Mouse (Mus musculus) limb, embryonic 11.5 days (tissue): ENCODE data around the gene Mtf1. TPM values are rescaled to one million over a fixed set of nuclear protein-coding genes. Genes with fewer than 3 reads are reported as not detected.

Source experiments
- ATAC-seq: fragments of 200-750 bp; cut with Nextera tagmentation; 2 replicates; pipeline ENCODE4 v1.8.0; 2017; ENCODE audit warnings: low read depth; ENCODE audit not compliant: insufficient number of reproducible peaks, low FRiP score, low TSS enrichment
- DNase-seq: peaks from one replicate; pipeline ENCODE4 v3.0.0-alpha.2; 2015; ENCODE audit warnings: low spot score
- H3K27ac ChIP-seq: fragments of 300-500 bp; sonication (generic); replicated peaks from 2 replicates; pipeline ENCODE4 v1.5.1; 2014; ENCODE audit warnings: low read depth, mild to moderate bottlenecking, low read length
- H3K27me3 ChIP-seq: fragments of 300-500 bp; sonication (generic); 2 replicates; pipeline ENCODE4 v1.6.1; 2014; ENCODE audit warnings: mild to moderate bottlenecking, low read length, mixed read lengths; ENCODE audit not compliant: control insufficient read depth, insufficient read depth
- H3K36me3 ChIP-seq: fragments of 300-500 bp; sonication (generic); 2 replicates; pipeline ENCODE4 v1.6.1; 2014; ENCODE audit warnings: mild to moderate bottlenecking, low read length, moderate library complexity, mixed read lengths; ENCODE audit not compliant: control insufficient read depth, insufficient read depth
- H3K4me1 ChIP-seq: fragments of 300-500 bp; sonication (generic); 2 replicates; pipeline ENCODE4 v1.6.1; 2014; ENCODE audit warnings: low read length, mixed read lengths; ENCODE audit not compliant: control insufficient read depth, insufficient read depth
- H3K4me2 ChIP-seq: fragments of 300-500 bp; sonication (generic); 2 replicates; pipeline ENCODE4 v1.6.1; 2014; ENCODE audit warnings: low read depth, mild to moderate bottlenecking, moderate library complexity; ENCODE audit not compliant: severe bottlenecking
- H3K4me3 ChIP-seq: fragments of 300-500 bp; sonication (generic); 2 replicates; pipeline ENCODE4 v1.5.1; 2014; ENCODE audit warnings: low read depth, low read length
- H3K9ac ChIP-seq: fragments of 300-500 bp; sonication (generic); 2 replicates; pipeline ENCODE4 v1.6.1; 2014; ENCODE audit warnings: mild to moderate bottlenecking, low read length
- H3K9me3 ChIP-seq: fragments of 300-500 bp; sonication (generic); 2 replicates; pipeline ENCODE4 v1.6.1; 2016; ENCODE audit warnings: low read length; ENCODE audit not compliant: control insufficient read depth
- WGBS: fragments of 180-500 bp; shearing (Covaris S2); extraction: QIAGEN DNeasy Blood & Tissue Kit; methylation state at CpG from one replicate; pipeline ENCODE4 v1.1.7; 2014; 5-methylcytosine and 5-hydroxymethylcytosine counted together
- polyA plus RNA-seq: library from polyadenylated mRNA; unstranded; fragments of >200 nt; fragmentation: Nextera tagmentation; extraction: Ambion mirVana; gene quantifications from 2 replicates; pipeline ENCODE4 v1.2.1, GENCODE M21; 2014

Mtf1 gene
- polyA plus RNA-seq, 1 experiment from 2014 or later = 14.1 TPM

- H3K9ac ChIP-seq = no peak overlapping the region
- no peak overlapping the region for H3K27ac ChIP-seq
- H3K4me1 ChIP-seq = no peaks in the 10 kb centered on the region
- H3K4me2 ChIP-seq = no peak overlapping the region
- no peak for ATAC-seq
- H3K27me3 ChIP-seq = no peaks in the 10 kb centered on the region
- WGBS = 84% methylated on average over 9 of the region's 9 CpGs
- no peaks in the 10 kb centered on the region for H3K9me3 ChIP-seq
- no peak for DNase-seq
- H3K36me3 ChIP-seq = peaks cover 3% of the 10 kb centered on the region; the same call in 1 of the 2 replicates
- no peak overlapping the region for H3K4me3 ChIP-seq
Measured at GRCm38 (mm10) chr4:124809136-124809883, 7.4 kb downstream of the Mtf1 start.

GRCm38 (mm10) chr4:124810056-124810455, 8.2 kb downstream of the Mtf1 start:
- peaks cover 3% of the 10 kb centered on the region; the same call in 1 of the 2 replicates for H3K36me3 ChIP-seq

GRCm38 (mm10) chr4:124811347-124811975, 9.6 kb downstream of the Mtf1 start:
- Histone ChIP-seq H3K27ac (no peak overlapping the region), H3K4me1 (no peaks in the 10 kb centered on the region), H3K4me2 (no peak overlapping the region), H3K9me3 (no peaks in the 10 kb centered on the region), H3K36me3 (no peaks in the 10 kb centered on the region; the same call in 1 of the 2 replicates), H3K4me3 (no peak overlapping the region), H3K27me3 (no peaks in the 10 kb centered on the region), H3K9ac (no peak overlapping the region)
- DNase-seq (no peak), ATAC-seq (no peak)
- 80% methylated on average over 9 of the region's 9 CpGs for WGBS

More at GRCm38 (mm10) chr4:124810056-124810455, 8.2 kb downstream of the Mtf1 start:
- Histone ChIP-seq H3K27ac (no peak overlapping the region), H3K27me3 (no peaks in the 10 kb centered on the region), H3K4me2 (no peak overlapping the region), H3K9ac (no peak overlapping the region), H3K4me3 (no peak overlapping the region), H3K4me1 (no peaks in the 10 kb centered on the region), H3K9me3 (no peaks in the 10 kb centered on the region)
- ATAC-seq (no peak), DNase-seq (no peak)
- 89% methylated on average over 7 of the region's 7 CpGs for WGBS

- 94% methylated on average over 11 of the region's 11 CpGs for WGBS
- no peak for ATAC-seq
- H3K9ac ChIP-seq = no peak overlapping the region
- no peaks in the 10 kb centered on the region for H3K27me3 ChIP-seq
- H3K9me3 ChIP-seq = no peaks in the 10 kb centered on the region
- DNase-seq = no peak
- no peaks in the 10 kb centered on the region for H3K4me1 ChIP-seq
- no peak overlapping the region for H3K4me3 ChIP-seq
- no peak overlapping the region for H3K4me2 ChIP-seq
- H3K36me3 ChIP-seq = no peaks in the 10 kb centered on the region; the same call in 1 of the 2 replicates
- H3K27ac ChIP-seq = no peak overlapping the region
Measured at GRCm38 (mm10) chr4:124815901-124816300, 14.0 kb downstream of the Mtf1 start.

GRCm38 (mm10) chr4:124817803-124818202, 15.9 kb downstream of the Mtf1 start:
- peaks cover 2% of the 10 kb centered on the region; the same call in 1 of the 2 replicates for H3K36me3 ChIP-seq
- no peaks in the 10 kb centered on the region for H3K27me3 ChIP-seq
- H3K4me1 ChIP-seq = no peaks in the 10 kb centered on the region
- H3K27ac ChIP-seq = no peak overlapping the region
- H3K9ac ChIP-seq = no peak overlapping the region
- no peak for DNase-seq
- WGBS = 24% methylated on average over 6 of the region's 6 CpGs
- H3K9me3 ChIP-seq = no peaks in the 10 kb centered on the region
- no peak overlapping the region for H3K4me3 ChIP-seq
- no peak overlapping the region for H3K4me2 ChIP-seq
- ATAC-seq = no peak

GRCm38 (mm10) chr4:124818832-124819231, 16.9 kb downstream of the Mtf1 start:
- ATAC-seq = no peak
- Histone ChIP-seq H3K27me3 (no peaks in the 10 kb centered on the region), H3K4me3 (no peak overlapping the region), H3K9me3 (no peaks in the 10 kb centered on the region), H3K27ac (no peak overlapping the region), H3K4me2 (no peak overlapping the region), H3K4me1 (no peaks in the 10 kb centered on the region), H3K9ac (no peak overlapping the region), H3K36me3 (peaks cover 6% of the 10 kb centered on the region; the same call in 1 of the 2 replicates)
- no peak for DNase-seq
- 94% methylated on average over 4 of the region's 4 CpGs for WGBS

GRCm38 (mm10) chr4:124824967-124825366, 23.1 kb downstream of the Mtf1 start:
- H3K36me3 ChIP-seq = peaks cover 11% of the 10 kb centered on the region; the same call in 1 of the 2 replicates
- H3K4me1 ChIP-seq = no peaks in the 10 kb centered on the region
- DNase-seq (no peak), ATAC-seq (no peak)
- H3K9me3 ChIP-seq = no peaks in the 10 kb centered on the region
- 95% methylated on average over 6 of the region's 6 CpGs for WGBS
- no peak overlapping the region for H3K27ac ChIP-seq
- H3K27me3 ChIP-seq = no peaks in the 10 kb centered on the region
- H3K4me2 ChIP-seq = no peak overlapping the region
- H3K4me3 ChIP-seq = no peak overlapping the region
- H3K9ac ChIP-seq = no peak overlapping the region

- no peak overlapping the region for H3K27ac ChIP-seq
- no peak overlapping the region for H3K4me3 ChIP-seq
- peaks cover 11% of the 10 kb centered on the region; the same call in 1 of the 2 replicates for H3K36me3 ChIP-seq
- DNase-seq = no peak
- no peaks in the 10 kb centered on the region for H3K9me3 ChIP-seq
- H3K27me3 ChIP-seq = no peaks in the 10 kb centered on the region
- 96% methylated on average over 21 of the region's 21 CpGs for WGBS
- ATAC-seq = no peak
- H3K9ac ChIP-seq = no peak overlapping the region
- H3K4me2 ChIP-seq = no peak overlapping the region
- H3K4me1 ChIP-seq = no peaks in the 10 kb centered on the region
Measured at GRCm38 (mm10) chr4:124825371-124825965, 23.6 kb downstream of the Mtf1 start.
